Mouse (Mus musculus): Measurements from ENCODE around the gene Tmem132b. TPM values are rescaled to one million over a fixed set of nuclear protein-coding genes. Genes with fewer than 3 reads are reported as not detected.

Tmem132b gene
- total RNA-seq, 2 experiments from 2014 or later: 140 to 144 TPM

- DNase-seq (ENCODE audit: low spot score in 2 of 2): no peak
- intact Hi-C loops (cut with DNase I): loop anchor here (10.0 kb wide), 1 partner anchor 106 kb away; the partner anchor contains the start of gene Tmem132b
Observed at GRCm38 (mm10) chr5:125640966-125641365, 109.4 kb downstream of the Tmem132b start.

- DNase-seq (ENCODE audit: low spot score in 2 of 2): peak in 1 of 2 experiments; percentile 40
- intact Hi-C loops (cut with DNase I): loop anchor here (10.0 kb wide), 1 partner anchor 107 kb away; the partner anchor contains the start of gene Tmem132b
Observed at GRCm38 (mm10) chr5:125641531-125642147, 110.1 kb downstream of the Tmem132b start.

- intact Hi-C loops (cut with DNase I): loop anchor here (10.0 kb wide), 1 partner anchor 113 kb away; the partner anchor contains the start of gene Tmem132b
- no peak for DNase-seq (ENCODE audit: low spot score in 2 of 2)
Observed at GRCm38 (mm10) chr5:125648236-125648635, 116.7 kb downstream of the Tmem132b start.

- no peak for DNase-seq (ENCODE audit: low spot score in 2 of 2)
- intact Hi-C loops (cut with DNase I): loop anchor here (10.0 kb wide), 1 partner anchor 115 kb away; the partner anchor contains the start of gene Tmem132b
Observed at GRCm38 (mm10) chr5:125649982-125650381, 118.4 kb downstream of the Tmem132b start.

GRCm38 (mm10) chr5:125658101-125658500, 126.5 kb downstream of the Tmem132b start:
- intact Hi-C loops (cut with DNase I): loop anchor here (5.0 kb wide), 1 partner anchor 44 kb away; no protein-coding TSS in a partner anchor
- no peak for DNase-seq (ENCODE audit: low spot score in 2 of 2)

DNA sequence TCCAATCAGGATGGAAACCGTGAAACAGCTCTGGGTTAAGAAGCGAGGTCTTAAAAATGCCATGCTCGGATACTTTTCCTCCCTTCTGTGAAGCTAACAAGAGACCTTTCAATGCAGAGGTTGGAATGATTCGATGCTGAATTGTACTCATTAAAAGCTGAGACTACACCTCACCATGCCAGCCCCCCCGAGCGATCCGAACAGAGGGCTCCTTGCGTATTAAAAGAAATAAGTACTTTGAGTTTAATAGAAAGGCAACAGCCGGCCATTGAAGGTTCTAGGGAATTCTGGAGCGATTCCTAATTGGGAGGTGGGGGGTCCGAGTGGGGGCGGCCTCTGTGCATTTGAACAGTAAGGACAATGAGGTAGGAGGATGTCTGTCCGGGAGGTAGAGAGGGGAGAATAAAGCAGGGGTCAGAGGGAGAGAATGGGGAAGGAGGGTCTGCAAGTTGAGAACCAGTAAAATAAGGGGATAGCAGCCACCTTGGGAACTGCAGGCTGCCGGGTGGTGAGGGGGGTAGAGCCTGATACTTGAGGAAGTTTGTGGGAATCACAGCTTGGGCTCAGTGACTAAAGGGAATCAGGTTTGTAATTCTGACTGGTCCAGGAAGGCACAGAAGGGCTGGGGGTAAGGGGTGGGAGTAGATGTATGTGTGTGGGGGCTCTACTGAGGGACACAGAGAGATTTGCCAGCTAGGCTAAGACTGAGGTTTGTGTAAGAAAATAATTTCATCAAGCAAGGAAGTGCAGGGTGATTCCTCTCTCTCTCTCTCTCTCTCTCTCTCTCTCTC, 127.6 kb downstream of the Tmem132b start:
- no peak for DNase-seq (ENCODE audit: low spot score in 2 of 2)

GRCm38 (mm10) chr5:125675623-125676022, 144.0 kb downstream of the Tmem132b start:
- intact Hi-C loops (cut with DNase I): no loop called here

More for the DNA sequence above, 127.6 kb downstream of the Tmem132b start:
- intact Hi-C loops (cut with DNase I): loop anchor here (5.0 kb wide), 1 partner anchor 43 kb away; no protein-coding TSS in a partner anchor

DNA sequence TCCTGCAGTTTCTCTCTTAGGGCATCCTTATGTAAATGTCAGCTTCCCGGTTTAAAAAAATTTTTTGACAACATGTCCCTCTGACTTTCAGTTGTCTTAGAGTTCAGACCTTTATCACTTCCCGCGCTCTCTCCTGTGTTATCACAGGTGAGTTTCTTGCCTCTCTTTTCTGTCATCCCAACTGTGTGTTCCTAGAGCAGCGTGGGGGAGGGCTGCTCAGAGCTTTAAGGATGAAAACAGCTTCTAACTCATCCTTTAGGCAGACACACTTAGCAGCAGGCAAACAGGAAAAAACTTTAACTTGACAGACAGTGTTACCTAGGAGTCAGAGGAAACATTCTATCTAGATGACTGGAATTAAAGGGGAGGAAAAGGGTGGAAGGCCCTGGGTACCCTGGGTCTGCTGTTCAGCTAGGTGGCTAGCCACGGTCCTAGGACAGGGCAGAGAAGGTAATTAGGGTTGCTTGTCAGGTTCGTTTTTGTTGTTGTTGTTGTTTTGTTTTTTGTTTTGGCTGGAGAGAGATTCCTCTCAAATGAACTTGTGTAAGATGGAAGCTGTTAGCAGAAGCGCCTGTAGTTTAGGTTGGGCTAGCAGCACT, 144.6 kb downstream of the Tmem132b start:
- intact Hi-C loops (cut with DNase I): no loop called here
- DNase-seq (ENCODE audit: low spot score in 2 of 2): no peak

More at GRCm38 (mm10) chr5:125675623-125676022, 144.0 kb downstream of the Tmem132b start:
- DNase-seq (ENCODE audit: low spot score in 2 of 2): peak; percentile 61 to 71

DNA sequence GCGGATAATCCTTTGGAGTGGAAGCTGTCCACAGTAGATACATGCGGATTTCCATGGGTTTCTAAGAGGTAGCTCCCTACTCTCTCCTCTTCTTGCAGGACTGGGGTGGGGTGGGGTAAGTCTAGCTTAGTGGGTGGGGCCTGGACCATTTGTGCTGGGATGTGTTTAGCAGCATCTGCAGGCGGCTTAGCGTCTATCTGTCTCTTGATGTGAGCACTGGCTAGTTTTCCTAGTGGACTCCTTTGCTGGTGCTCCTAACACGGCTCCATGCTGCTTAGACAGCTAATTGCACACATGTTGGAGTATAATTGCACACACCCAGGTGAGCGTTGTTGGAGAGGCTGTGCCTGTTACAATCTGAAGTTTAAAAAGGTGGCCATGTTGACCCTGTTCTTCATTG, 149.3 kb downstream of the Tmem132b start:
- intact Hi-C loops (cut with DNase I): no loop called here
- DNase-seq (ENCODE audit: low spot score in 2 of 2): no peak

GRCm38 (mm10) chr5:125683491-125683890, 151.9 kb downstream of the Tmem132b start:
- DNase-seq (ENCODE audit: low spot score in 2 of 2): no peak
- intact Hi-C loops (cut with DNase I): no loop called here

GRCm38 (mm10) chr5:125685681-125686331, 154.2 kb downstream of the Tmem132b start:
- intact Hi-C loops (cut with DNase I): no loop called here

GRCm38 (mm10) chr5:125692538-125692937, 161.0 kb downstream of the Tmem132b start:
- intact Hi-C loops (cut with DNase I): no loop called here
- DNase-seq (ENCODE audit: low spot score in 2 of 2): no peak

More at GRCm38 (mm10) chr5:125685681-125686331, 154.2 kb downstream of the Tmem132b start:
- DNase-seq (ENCODE audit: low spot score in 2 of 2): no peak

- no peak for DNase-seq (ENCODE audit: low spot score in 2 of 2)
- intact Hi-C loops (cut with DNase I): no loop called here
Observed at GRCm38 (mm10) chr5:125699395-125699794, 167.8 kb downstream of the Tmem132b start.

GRCm38 (mm10) chr5:125700234-125700633, 168.7 kb downstream of the Tmem132b start:
- intact Hi-C loops (cut with DNase I): loop anchor here (5.0 kb wide), 1 partner anchor 43 kb away; no protein-coding TSS in a partner anchor
- no peak for DNase-seq (ENCODE audit: low spot score in 2 of 2)

- peak in 1 of 2 experiments; percentile 55 for DNase-seq (ENCODE audit: low spot score in 2 of 2)
- intact Hi-C loops (cut with DNase I): loop anchor here (5.0 kb wide), 1 partner anchor 173 kb away; the partner anchor contains the start of gene Tmem132b
Observed at GRCm38 (mm10) chr5:125705379-125705778, 173.8 kb downstream of the Tmem132b start.

GRCm38 (mm10) chr5:125709160-125709559, 177.6 kb downstream of the Tmem132b start:
- peak in 1 of 2 experiments; percentile 60 for DNase-seq (ENCODE audit: low spot score in 2 of 2)
- intact Hi-C loops (cut with DNase I): loop anchor here (5.0 kb wide), 1 partner anchor 177 kb away; the partner anchor contains the start of gene Tmem132b

- intact Hi-C loops (cut with DNase I): no loop called here
- DNase-seq (ENCODE audit: low spot score in 2 of 2): no peak
Observed at GRCm38 (mm10) chr5:125726815-125727214, 195.2 kb downstream of the Tmem132b start.

- intact Hi-C loops (cut with DNase I): no loop called here
- DNase-seq (ENCODE audit: low spot score in 2 of 2): no peak
Observed at GRCm38 (mm10) chr5:125727436-125727835, 195.9 kb downstream of the Tmem132b start.

- no peak for DNase-seq (ENCODE audit: low spot score in 2 of 2)
- intact Hi-C loops (cut with DNase I): no loop called here
Observed at GRCm38 (mm10) chr5:125727936-125728335, 196.4 kb downstream of the Tmem132b start.

Measured in left cerebral cortex, postnatal 36 days (tissue).